Mouse (Mus musculus): Measurements from ENCODE around the gene Kat6b.
A peak's percentile ranks its signal among the peaks of the same experiment; 100 is the strongest.
"Not testable (repeated sequence)": the region's sequence is repeated elsewhere in the genome, so short reads cannot be mapped to it uniquely, and the experiment has no call there.

Kat6b gene

GRCm38 (mm10) chr14:21484693-21485092, 3.5 kb downstream of the Kat6b start:
- DNase-seq (ENCODE audit: low read depth) = no peak

- DNase-seq (ENCODE audit: low read depth) = no peak
Observed at GRCm38 (mm10) chr14:21485961-21486520, 4.8 kb downstream of the Kat6b start.

GRCm38 (mm10) chr14:21487135-21487534, 5.9 kb downstream of the Kat6b start:
- DNase-seq (ENCODE audit: low read depth) = not testable (repeated sequence)

- DNase-seq (ENCODE audit: low read depth) = not testable (repeated sequence)
Observed at GRCm38 (mm10) chr14:21488426-21489115, 7.3 kb downstream of the Kat6b start.

GRCm38 (mm10) chr14:21489116-21489485, 7.9 kb downstream of the Kat6b start:
- DNase-seq (ENCODE audit: low read depth) = no peak

- no peak for DNase-seq (ENCODE audit: low read depth)
Observed at GRCm38 (mm10) chr14:21490141-21490540, 8.9 kb downstream of the Kat6b start.

- peak; percentile 31 for DNase-seq (ENCODE audit: low read depth)
Observed at GRCm38 (mm10) chr14:21498361-21498996, 17.2 kb downstream of the Kat6b start.

- no peak for DNase-seq (ENCODE audit: low read depth)
Observed at GRCm38 (mm10) chr14:21499011-21499581, 17.9 kb downstream of the Kat6b start.

- no peak for DNase-seq (ENCODE audit: low read depth)
Observed at GRCm38 (mm10) chr14:21499631-21500153, 18.5 kb downstream of the Kat6b start.

- DNase-seq (ENCODE audit: low read depth) = peak; percentile 99
Observed at GRCm38 (mm10) chr14:21500154-21501047, 19.2 kb downstream of the Kat6b start.

GRCm38 (mm10) chr14:21501048-21501657, 19.9 kb downstream of the Kat6b start:
- peak; percentile 68 for DNase-seq (ENCODE audit: low read depth)

GRCm38 (mm10) chr14:21505036-21505435, 23.8 kb downstream of the Kat6b start:
- no peak for DNase-seq (ENCODE audit: low read depth)

GRCm38 (mm10) chr14:21507046-21507445, 25.8 kb downstream of the Kat6b start:
- DNase-seq (ENCODE audit: low read depth) = no peak

GRCm38 (mm10) chr14:21509111-21509905, 28.1 kb downstream of the Kat6b start:
- DNase-seq (ENCODE audit: low read depth) = no peak

- DNase-seq (ENCODE audit: low read depth) = no peak
Observed at GRCm38 (mm10) chr14:21511438-21511837, 30.2 kb downstream of the Kat6b start.

- no peak for DNase-seq (ENCODE audit: low read depth)
Observed at GRCm38 (mm10) chr14:21515505-21515904, 34.3 kb downstream of the Kat6b start.

GRCm38 (mm10) chr14:21519307-21519706, 38.1 kb downstream of the Kat6b start:
- DNase-seq (ENCODE audit: low read depth) = no peak

- no peak for DNase-seq (ENCODE audit: low read depth)
Observed at GRCm38 (mm10) chr14:21520496-21520895, 39.3 kb downstream of the Kat6b start.

- DNase-seq (ENCODE audit: low read depth) = not testable (repeated sequence)
Observed at GRCm38 (mm10) chr14:21521496-21521895, 40.3 kb downstream of the Kat6b start.

- DNase-seq (ENCODE audit: low read depth) = no peak
Observed at GRCm38 (mm10) chr14:21522312-21522978, 41.2 kb downstream of the Kat6b start.
